Mouse (Mus musculus): ENCODE measurements around the gene Eea1.

- TF ChIP-seq POLR2A (IDR thresholded peaks at IDR 0.05; ENCODE audit: low read depth, low read length): no peak
- no peak for TF ChIP-seq CTCF (IDR thresholded peaks at IDR 0.05; ENCODE audit: extremely low read depth, insufficient read length, insufficient replicate concordance, low read depth, low read length)
Measured at GRCm38 (mm10) chr10:96075880-96076279, 135.4 kb downstream of the Eea1 start.

Data from small intestine, adult 2 months (tissue).